Mouse (Mus musculus): ENCODE measurements at regions not wholly inside any gene's neighbourhood (a gene's known extent, or its start where the extent isn't known, plus 50 kb on each side); places are given as distances from the start of the nearest gene placed in this dataset.

GRCm38 (mm10) chr14:81254343-81254838 lies 1270.5 kb downstream of the Olfm4 start:
- no peak for DNase-seq

- no peak for DNase-seq
These were observed 1271.5 kb downstream of the Olfm4 start for GRCm38 (mm10) chr14:81255423-81255822.

GRCm38 (mm10) chr14:81267637-81268373 lies 1283.9 kb downstream of the Olfm4 start:
- DNase-seq: no peak

GRCm38 (mm10) chr14:81287489-81288025 lies 1303.7 kb downstream of the Olfm4 start:
- DNase-seq: no peak

- DNase-seq: peak; percentile 9
These were observed 1323.3 kb downstream of the Olfm4 start for GRCm38 (mm10) chr14:81307160-81307559.

GRCm38 (mm10) chr14:81341058-81341457 lies 1357.2 kb downstream of the Olfm4 start:
- DNase-seq: no peak

- DNase-seq: no peak
These were observed 1403.7 kb downstream of the Olfm4 start for GRCm38 (mm10) chr14:81387566-81387965.

All from kidney, postnatal 10 days (tissue).